Mouse (Mus musculus) CH12.LX (cell line): Measurements from ENCODE around the gene App. TPM values are rescaled to one million over a fixed set of nuclear protein-coding genes. Genes with fewer than 3 reads are reported as not detected.

Experiments
- DNase-seq: peaks from one replicate; pipeline ENCODE4 v3.0.0-alpha.2; 2013; ENCODE audit errors: extremely low read depth
- H3K27ac ChIP-seq: 2 replicates; pipeline ENCODE4 v1.5.1; 2012; ENCODE audit warnings: low read depth, mild to moderate bottlenecking, control low read depth, moderate library complexity; ENCODE audit not compliant: insufficient read depth
- H3K27me3 ChIP-seq: replicated peaks from 2 replicates; pipeline ENCODE3; 2012; ENCODE audit warnings: inconsistent platforms
- H3K36me3 ChIP-seq, 2 experiments: replicated peaks in 1 of 2; 2 replicates each; pipeline versions ENCODE3 to v1.6.1; 2012; ENCODE audit warnings: inconsistent platforms in 1 of 2, low read length in 1 of 2, mild to moderate bottlenecking in 1 of 2, mixed read lengths in 1 of 2, moderate library complexity in 1 of 2; ENCODE audit not compliant: control insufficient read depth in 1 of 2, insufficient read depth in 1 of 2
- H3K4me1 ChIP-seq, 2 experiments: 2 replicates each; pipeline ENCODE4 v1.6.1; 2012; ENCODE audit warnings: inconsistent platforms in 1 of 2, moderate library complexity in 1 of 2; ENCODE audit not compliant: insufficient read depth in 2 of 2, control insufficient read depth in 1 of 2
- H3K4me2 ChIP-seq: 2 replicates; pipeline ENCODE4 v1.6.1; 2012; ENCODE audit warnings: low read depth, mild to moderate bottlenecking, control low read depth; ENCODE audit not compliant: poor library complexity, insufficient read depth, severe bottlenecking
- H3K4me3 ChIP-seq, 3 experiments: fragments of 150-350 bp in 1 of 3; sonication (generic) in 1 of 3; replicated peaks in 1 of 3; 2 replicates each; pipeline versions ENCODE3 to v1.5.1; 2011 to 2012; ENCODE audit warnings: low read depth in 2 of 3, low read length in 2 of 3, mild to moderate bottlenecking in 2 of 3, moderate library complexity in 2 of 3, control low read depth in 1 of 3, improper control_type of control experiment in 1 of 3, inconsistent platforms in 1 of 3, mixed read lengths in 1 of 3; ENCODE audit not compliant: poor library complexity in 1 of 3
- H3K79me2 ChIP-seq: replicated peaks from 2 replicates; pipeline ENCODE4 v1.6.1; 2012; ENCODE audit warnings: mild to moderate bottlenecking, moderate library complexity; ENCODE audit not compliant: control insufficient read depth, poor library complexity, insufficient read depth, severe bottlenecking; ENCODE audit errors: extremely low read depth
- H3K9ac ChIP-seq: 2 replicates; pipeline ENCODE4 v1.6.1; 2012; ENCODE audit warnings: low read depth, mild to moderate bottlenecking, control low read depth, moderate library complexity; ENCODE audit not compliant: insufficient read depth
- H3K9me3 ChIP-seq: replicated peaks from 2 replicates; pipeline ENCODE3; 2012; ENCODE audit warnings: low read length, inconsistent platforms, mixed read lengths
- BHLHE40 ChIP-seq: IDR thresholded peaks from 2 replicates; pipeline ENCODE4 v1.6.1; 2011; ENCODE audit warnings: mild to moderate bottlenecking, low read depth, low read length, improper control_type of control experiment
- CHD1 ChIP-seq: IDR thresholded peaks from 2 replicates; pipeline ENCODE4 v1.6.1; 2012; ENCODE audit warnings: low read depth, low read length, improper control_type of control experiment, inconsistent platforms
- CTCF ChIP-seq, 2 experiments: IDR thresholded peaks in 1 of 2; conservative IDR thresholded peaks in 1 of 2; 2 replicates each; pipeline ENCODE4 v1.5.1; 2011 to 2012; ENCODE audit warnings: low read depth in 2 of 2, low read length in 2 of 2, improper control_type of control experiment in 1 of 2, inconsistent platforms in 1 of 2, mild to moderate bottlenecking in 1 of 2, moderate library complexity in 1 of 2
- E2F4 ChIP-seq: IDR thresholded peaks from 2 replicates; pipeline ENCODE4 v1.6.1; 2011; ENCODE audit warnings: low read depth, low read length, improper control_type of control experiment; ENCODE audit not compliant: insufficient replicate concordance
- ELF1 ChIP-seq: IDR thresholded peaks from 2 replicates; pipeline ENCODE4 v1.6.1; 2014; ENCODE audit warnings: low read depth, mild to moderate bottlenecking, inconsistent platforms, low read length, improper control_type of control experiment
- IRF4 ChIP-seq: IDR thresholded peaks from 2 replicates; pipeline ENCODE4 v1.6.1; 2014; ENCODE audit warnings: low read depth, mild to moderate bottlenecking, inconsistent platforms, low read length, improper control_type of control experiment
- JUN ChIP-seq: IDR thresholded peaks from 2 replicates; pipeline ENCODE4 v1.6.1; 2011; ENCODE audit warnings: low read depth, mild to moderate bottlenecking, low read length, improper control_type of control experiment, moderate library complexity; ENCODE audit not compliant: insufficient read depth
- JUND ChIP-seq: conservative IDR thresholded peaks from 2 replicates; pipeline ENCODE4 v1.6.1; 2011; ENCODE audit warnings: low read depth, low read length, improper control_type of control experiment
- MAX ChIP-seq: IDR thresholded peaks from 2 replicates; pipeline ENCODE4 v1.6.1; 2011; ENCODE audit warnings: low read length, improper control_type of control experiment
- MAZ ChIP-seq: IDR thresholded peaks from 2 replicates; pipeline ENCODE4 v1.6.1; 2012; ENCODE audit warnings: low read depth, mild to moderate bottlenecking, inconsistent platforms, low read length, improper control_type of control experiment, moderate library complexity
- MEF2A ChIP-seq: IDR thresholded peaks from 2 replicates; pipeline ENCODE4 v1.6.1; 2014; ENCODE audit warnings: low read depth, mild to moderate bottlenecking, inconsistent platforms, low read length, improper control_type of control experiment, borderline replicate concordance
- MXI1 ChIP-seq: IDR thresholded peaks from 2 replicates; pipeline ENCODE4 v1.6.1; 2011; ENCODE audit warnings: mild to moderate bottlenecking, low read depth, low read length, improper control_type of control experiment
- MYC ChIP-seq: IDR thresholded peaks from 2 replicates; pipeline ENCODE4 v1.6.1; 2011; ENCODE audit warnings: low read depth, mild to moderate bottlenecking, improper control_type of control experiment, low read length
- NELFE ChIP-seq: IDR thresholded peaks from 2 replicates; pipeline ENCODE4 v1.6.1; 2011; ENCODE audit warnings: low read depth, low read length, improper control_type of control experiment
- PAX5 ChIP-seq: IDR thresholded peaks from 2 replicates; pipeline ENCODE4 v1.6.1; 2012; ENCODE audit warnings: low read length, inconsistent platforms, mixed read lengths
- POLR2A ChIP-seq: IDR thresholded peaks from 2 replicates; pipeline ENCODE4 v1.6.1; 2011; ENCODE audit warnings: low read depth, mild to moderate bottlenecking, improper control_type of control experiment, low read length
- POLR2AphosphoS2 ChIP-seq: IDR thresholded peaks from 2 replicates; pipeline ENCODE4 v1.6.1; 2011; ENCODE audit warnings: low read depth, low read length, improper control_type of control experiment
- RAD21 ChIP-seq: IDR thresholded peaks from 2 replicates; pipeline ENCODE4 v1.6.1; 2011; ENCODE audit warnings: low read depth, mild to moderate bottlenecking, low read length, improper control_type of control experiment, moderate library complexity
- SIN3A ChIP-seq: IDR thresholded peaks from 2 replicates; pipeline ENCODE4 v1.6.1; 2012; ENCODE audit warnings: low read length, improper control_type of control experiment, inconsistent platforms
- TBP ChIP-seq: conservative IDR thresholded peaks from 2 replicates; pipeline ENCODE4 v1.6.1; 2011; ENCODE audit warnings: low read depth, low read length, improper control_type of control experiment
- TCF12 ChIP-seq: IDR thresholded peaks from 2 replicates; pipeline ENCODE4 v1.6.1; 2014; ENCODE audit warnings: low read depth, mild to moderate bottlenecking, inconsistent platforms, low read length, improper control_type of control experiment
- UBTF ChIP-seq: IDR thresholded peaks from 2 replicates; pipeline ENCODE4 v1.6.1; 2012; ENCODE audit warnings: low read depth, mild to moderate bottlenecking, inconsistent platforms, low read length, improper control_type of control experiment, moderate library complexity
- USF2 ChIP-seq: conservative IDR thresholded peaks from 2 replicates; pipeline ENCODE4 v1.6.1; 2011; ENCODE audit warnings: low read depth, low read length, improper control_type of control experiment
- ZKSCAN1 ChIP-seq: IDR thresholded peaks from 2 replicates; pipeline ENCODE4 v1.6.1; 2012; ENCODE audit warnings: low read depth, inconsistent platforms, low read length, improper control_type of control experiment, borderline replicate concordance
- ZMIZ1 ChIP-seq: IDR thresholded peaks from 2 replicates; pipeline ENCODE4 v1.6.1; 2012; ENCODE audit warnings: low read depth, mild to moderate bottlenecking, inconsistent platforms, low read length, improper control_type of control experiment
- ZNF384 ChIP-seq: IDR thresholded peaks from 2 replicates; pipeline ENCODE4 v1.6.1; 2012; ENCODE audit warnings: low read depth, low read length, improper control_type of control experiment, inconsistent platforms
- dilution Hi-C: fragments of 300-500 bp; cut with MboI; formaldehyde crosslinking; loops from 2 replicates; pipeline ENCODE4 v1.14.3; 2020; ENCODE audit warnings: low sequenced_read_pairs; ENCODE audit not compliant: extremely low pct_unique_long_range_greater_than_20kb, extremely low pct_ligation_motif_present
- in situ Hi-C: fragments of 300-500 bp; cut with MboI; formaldehyde crosslinking; loops from 3 replicates; pipeline ENCODE4 v1.14.3; 2019; ENCODE audit warnings: low sequenced_read_pairs, low pct_ligation_motif_present, low pct_unique_long_range_greater_than_20kb, mixed read lengths
- polyA plus RNA-seq: library from polyadenylated mRNA; unstranded; fragments of >175 nt; gene quantifications from 2 replicates; pipeline ENCODE4 v1.2.1, GENCODE M21; 2012; ENCODE audit warnings: low read depth; ENCODE audit not compliant: insufficient read length
- total RNA-seq, 2 experiments: library from RNA; depleted of rRNA; stranded (reverse); fragments of 300-350 nt in 1 of 2; fragments of >200 nt in 1 of 2; gene quantifications; 2 replicates each; pipeline ENCODE4 v1.2.3; 2012 to 2014

App gene
- total and polyA plus RNA-seq, 3 experiments = 31.1 to 99.2 (median 84.1) TPM

DNA sequence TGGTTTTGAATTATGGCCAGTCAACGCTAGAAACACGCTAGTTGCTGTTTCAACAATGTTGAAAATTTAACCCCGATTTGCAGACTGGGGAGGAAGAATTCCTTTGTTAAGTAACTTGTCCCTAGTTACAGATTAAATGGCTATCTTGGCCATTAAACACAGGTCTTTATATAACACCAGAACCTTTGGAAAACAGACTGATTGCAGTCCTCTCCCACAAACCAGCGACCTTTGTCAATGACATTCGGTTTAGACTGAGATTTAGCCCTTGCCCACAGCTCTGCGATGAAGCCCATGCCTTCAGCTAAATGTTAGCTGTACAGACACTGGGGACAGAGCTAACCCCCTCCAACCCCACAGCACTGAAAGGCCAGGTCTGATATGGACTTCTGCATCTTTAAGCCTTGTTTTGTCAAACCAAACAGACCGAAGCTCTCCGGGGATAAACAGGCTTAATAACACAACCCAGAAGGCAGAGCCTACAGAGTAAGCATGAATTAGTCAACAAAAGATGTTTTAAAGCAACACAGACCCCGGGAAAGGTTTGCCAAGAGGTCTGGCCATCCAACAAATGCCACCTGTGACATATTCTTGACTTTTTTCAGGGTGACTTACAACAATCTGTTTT, 152.8 kb downstream of the App start:
- H3K4me3 ChIP-seq = no peak overlapping the region
- in situ Hi-C loops (no loop called here), dilution Hi-C loops (no loop called here)

DNA sequence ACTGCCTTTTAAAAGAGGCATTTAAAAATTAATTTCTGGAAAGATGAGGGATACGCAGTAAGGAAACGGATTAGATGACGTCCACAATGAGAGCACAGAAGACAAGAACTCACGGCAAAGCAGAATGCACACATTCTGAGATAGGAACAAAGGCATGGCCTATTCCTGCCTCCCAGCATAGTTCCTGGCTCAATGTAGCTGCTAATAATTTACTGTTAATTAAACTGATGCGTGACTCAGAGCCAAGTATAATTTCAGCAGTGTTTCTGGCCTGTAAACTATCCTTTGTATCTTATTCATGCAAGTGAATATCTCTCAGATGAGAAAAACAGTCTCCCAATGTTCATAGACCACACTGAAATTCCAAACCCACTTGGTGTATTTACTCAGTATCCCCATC, 154.3 kb downstream of the App start:
- Histone ChIP-seq H3K36me3 (peaks cover 35 to 63% of the 10 kb centered on the region in 2 experiments), H3K4me3 (no peak overlapping the region), H3K4me2 (no peak overlapping the region), H3K27ac (no peak overlapping the region), H3K4me1 (no peaks in the 10 kb centered on the region), H3K9ac (no peak overlapping the region), H3K9me3 (peaks cover 4% of the 10 kb centered on the region), H3K79me2 (no peaks in the 10 kb centered on the region), H3K27me3 (no peaks in the 10 kb centered on the region)
- no peak for TF ChIP-seq IRF4
- no peak for TF ChIP-seq MAX
- TF ChIP-seq POLR2A = no peak
- no peak for TF ChIP-seq BHLHE40
- TF ChIP-seq MAZ = no peak
- no peak for TF ChIP-seq RAD21
- no peak for TF ChIP-seq SIN3A
- no peak for TF ChIP-seq E2F4
- TF ChIP-seq TBP = no peak
- no peak for TF ChIP-seq ZKSCAN1
- no peak for TF ChIP-seq MYC
- TF ChIP-seq POLR2AphosphoS2 = no peak
- TF ChIP-seq CHD1 = no peak
- no peak for TF ChIP-seq JUN
- no peak for TF ChIP-seq UBTF
- TF ChIP-seq JUND = no peak
- in situ Hi-C loops = no loop called here
- DNase-seq = no peak
- dilution Hi-C loops = no loop called here

More for the DNA sequence above, 152.8 kb downstream of the App start:
- H3K27ac ChIP-seq = no peak overlapping the region
- no peak for TF ChIP-seq MEF2A
- no peak for TF ChIP-seq MYC
- no peak for TF ChIP-seq MXI1
- no peak for TF ChIP-seq PAX5
- no peak for TF ChIP-seq MAX
- no peak for TF ChIP-seq TBP
- no peak for TF ChIP-seq CHD1
- no peak for TF ChIP-seq JUN
- TF ChIP-seq NELFE = no peak
- TF ChIP-seq ZNF384 = no peak
- TF ChIP-seq USF2 = no peak
- no peak for TF ChIP-seq ELF1
- TF ChIP-seq CTCF (conservative IDR thresholded peaks at IDR 0.05 in 1 of 2, IDR thresholded peaks at IDR 0.05 in 1 of 2; ENCODE audit: low read depth in 2 of 2, low read length in 2 of 2) = no peak
- TF ChIP-seq TCF12 = no peak
- TF ChIP-seq MAZ = no peak
- TF ChIP-seq ZMIZ1 = no peak
- no peak for TF ChIP-seq IRF4
- H3K9me3 ChIP-seq = peaks cover 14% of the 10 kb centered on the region
- no peaks in the 10 kb centered on the region for H3K27me3 ChIP-seq
- no peaks in the 10 kb centered on the region for H3K79me2 ChIP-seq
- H3K4me1 ChIP-seq = no peaks in the 10 kb centered on the region
- no peak for DNase-seq
- no peak overlapping the region for H3K4me2 ChIP-seq
- no peak overlapping the region for H3K9ac ChIP-seq
- peaks cover 34 to 65% of the 10 kb centered on the region in 2 experiments for H3K36me3 ChIP-seq
